Mouse (Mus musculus): Measurements from ENCODE around the gene Arhgap28.

Gene Arhgap28

GRCm38 (mm10) chr17:67988920-67989621, 14.8 kb downstream of the Arhgap28 start:
- DNase-seq = no peak

- no peak for DNase-seq
Measured at GRCm38 (mm10) chr17:67985532-67985931, 18.4 kb downstream of the Arhgap28 start.

- DNase-seq = no peak
Measured at GRCm38 (mm10) chr17:67980573-67980972, 23.3 kb downstream of the Arhgap28 start.

GRCm38 (mm10) chr17:67979248-67979647, 24.7 kb downstream of the Arhgap28 start:
- DNase-seq = no peak

GRCm38 (mm10) chr17:67978786-67979185, 25.1 kb downstream of the Arhgap28 start:
- no peak for DNase-seq

GRCm38 (mm10) chr17:67976465-67976864, 27.5 kb downstream of the Arhgap28 start:
- no peak for DNase-seq

GRCm38 (mm10) chr17:67976027-67976426, 27.9 kb downstream of the Arhgap28 start:
- DNase-seq = no peak

- no peak for DNase-seq
Measured at GRCm38 (mm10) chr17:67974679-67975078, 29.2 kb downstream of the Arhgap28 start.

- DNase-seq = no peak
Measured at GRCm38 (mm10) chr17:67966853-67967540, 36.9 kb downstream of the Arhgap28 start.

GRCm38 (mm10) chr17:67962858-67963257, 41.1 kb downstream of the Arhgap28 start:
- no peak for DNase-seq

- DNase-seq = no peak
Measured at GRCm38 (mm10) chr17:67962020-67962419, 41.9 kb downstream of the Arhgap28 start.

- no peak for DNase-seq
Measured at GRCm38 (mm10) chr17:67958909-67959308, 45.0 kb downstream of the Arhgap28 start.

GRCm38 (mm10) chr17:67957603-67958002, 46.3 kb downstream of the Arhgap28 start:
- DNase-seq = no peak

- DNase-seq = no peak
Measured at GRCm38 (mm10) chr17:67955876-67956690, 47.8 kb downstream of the Arhgap28 start.

GRCm38 (mm10) chr17:67954961-67955360, 49.0 kb downstream of the Arhgap28 start:
- no peak for DNase-seq

GRCm38 (mm10) chr17:67950523-67951213, 53.3 kb downstream of the Arhgap28 start:
- DNase-seq = no peak

GRCm38 (mm10) chr17:67948601-67949000, 55.3 kb downstream of the Arhgap28 start:
- DNase-seq = no peak

- no peak for DNase-seq
Measured at GRCm38 (mm10) chr17:67945453-67945852, 58.5 kb downstream of the Arhgap28 start.

- DNase-seq = no peak
Measured at GRCm38 (mm10) chr17:67944256-67944655, 59.7 kb downstream of the Arhgap28 start.

GRCm38 (mm10) chr17:67941026-67941425, 62.9 kb downstream of the Arhgap28 start:
- no peak for DNase-seq

- DNase-seq = no peak
Measured at GRCm38 (mm10) chr17:67937050-67937449, 66.9 kb downstream of the Arhgap28 start.

- DNase-seq = no peak
Measured at GRCm38 (mm10) chr17:67935556-67935955, 68.4 kb downstream of the Arhgap28 start.

GRCm38 (mm10) chr17:67931396-67931795, 72.5 kb downstream of the Arhgap28 start:
- DNase-seq = no peak
